Mouse (Mus musculus) MEL (cell line): Measurements from ENCODE around the gene Noa1.

ENCODE experiments used
- CTCF ChIP-seq, 3 experiments: IDR thresholded peaks in 2 of 3; conservative IDR thresholded peaks in 1 of 3; 2 replicates each; pipeline ENCODE4 v1.5.1; 2011 to 2012; ENCODE audit warnings: low read length in 3 of 3, low read depth in 2 of 3, mild to moderate bottlenecking in 2 of 3, improper control_type of control experiment in 1 of 3, inconsistent platforms in 1 of 3, mixed read lengths in 1 of 3, moderate library complexity in 1 of 3; ENCODE audit not compliant: control insufficient read depth in 1 of 3, insufficient read depth in 1 of 3, poor library complexity in 1 of 3, severe bottlenecking in 1 of 3
- HCFC1 ChIP-seq: IDR thresholded peaks from 2 replicates; pipeline ENCODE4 v1.6.1; 2012; ENCODE audit warnings: low read depth, mild to moderate bottlenecking, inconsistent platforms, low read length, improper control_type of control experiment, moderate library complexity
- NELFE ChIP-seq: IDR thresholded peaks from 2 replicates; pipeline ENCODE4 v1.6.1; 2011; ENCODE audit warnings: low read depth, low read length, improper control_type of control experiment
- POLR2A ChIP-seq, 2 experiments: IDR thresholded peaks; 2 replicates each; pipeline ENCODE4 v1.6.1; 2011 to 2012; ENCODE audit warnings: low read length in 2 of 2, mild to moderate bottlenecking in 2 of 2, control low read depth in 1 of 2, improper control_type of control experiment in 1 of 2, low read depth in 1 of 2, moderate library complexity in 1 of 2; ENCODE audit not compliant: control insufficient read depth in 1 of 2, insufficient read depth in 1 of 2, poor library complexity in 1 of 2

- no peak for TF ChIP-seq NELFE
- no peak for TF ChIP-seq HCFC1
- no peak for TF ChIP-seq POLR2A (IDR thresholded peaks at IDR 0.05; ENCODE audit: control insufficient read depth in 1 of 2, insufficient read depth in 1 of 2, low read depth in 1 of 2, low read length in 2 of 2, poor library complexity in 1 of 2)
- no peak for TF ChIP-seq CTCF (IDR thresholded peaks at IDR 0.05 in 2 of 3, conservative IDR thresholded peaks at IDR 0.05 in 1 of 3; ENCODE audit: control insufficient read depth in 1 of 3, insufficient read depth in 1 of 3, low read depth in 2 of 3, low read length in 3 of 3, poor library complexity in 1 of 3, severe bottlenecking in 1 of 3)
Observed at GRCm38 (mm10) chr5:77259315-77259714, 50.6 kb downstream of the Noa1 start.
